Comparison of ENCODE assay signal across 23 mouse cellular contexts in genomic region chr17:47701793-47702192, GRCm38 (mm10). TPM values are rescaled to one million over a fixed set of nuclear protein-coding genes. Genes with fewer than 3 reads are reported as not detected.
DNase-seq lines count a peak whose midpoint lies in the region; ATAC-seq lines count a peak whose summit lies in the region.
"Had no signal": no experiment of that assay in that cellular context is flagged by ENCODE, and none has a peak within 500 bp of the region (broad histone marks: within the 10 kb centered on the region; RNA-seq: fewer than 3 reads in every experiment).

No protein-coding gene starts in this region.

- peaks cover 59% of the 10 kb centered on the region for H3K36me3 ChIP-seq in embryonic facial prominence, embryonic 13.5 days
- H3K36me3 ChIP-seq in embryonic facial prominence, embryonic 10.5 days (replicated peaks) = peaks cover 64% of the 10 kb centered on the region
- H3K36me3 ChIP-seq in hindbrain, embryonic 16.5 days (ENCODE audit: control insufficient read depth, insufficient read depth, low read length) = peaks cover 23% of the 10 kb centered on the region; the same call in 1 of the 2 replicates
- 0 out of 2 replicates have a peak, but pooled peaks cover 2% of the 10 kb centered on the region for H3K36me3 ChIP-seq in hindbrain, embryonic 11.5 days (ENCODE audit: control insufficient read depth, insufficient read depth, low read length)
- 0 out of 2 replicates have a peak, but pooled peaks cover 5% of the 10 kb centered on the region for H3K36me3 ChIP-seq in midbrain, embryonic 15.5 days (replicated peaks)
- peaks cover 7% of the 10 kb centered on the region; the same call in 1 of the 2 replicates for H3K36me3 ChIP-seq in midbrain, embryonic 11.5 days (ENCODE audit: control insufficient read depth, insufficient read depth, low read length)
- H3K36me3 ChIP-seq: liver, embryonic 12.5 days had no signal

- H3K4me3 ChIP-seq in embryonic facial prominence, embryonic 13.5 days = no peak overlapping the region
- no peak overlapping the region for H3K4me3 ChIP-seq in embryonic facial prominence, embryonic 10.5 days
- H3K4me3 ChIP-seq in hindbrain, embryonic 16.5 days (ENCODE audit: low read length) = no peak overlapping the region
- no peak overlapping the region for H3K4me3 ChIP-seq in hindbrain, embryonic 11.5 days (ENCODE audit: low read depth, low read length)
- no peak overlapping the region for H3K4me3 ChIP-seq in midbrain, embryonic 15.5 days
- no peak overlapping the region for H3K4me3 ChIP-seq in midbrain, embryonic 11.5 days (ENCODE audit: low read depth, low read length)
- H3K4me3 ChIP-seq: heart, embryonic 10.5 days; limb, embryonic 13.5 days; liver, embryonic 12.5 days had no signal

- no peak for DNase-seq in embryonic facial prominence, embryonic 10.5 days (ENCODE audit: low spot score)
- no peak for DNase-seq in hindbrain, embryonic 11.5 days (ENCODE audit: low spot score)
- DNase-seq in midbrain, embryonic 11.5 days (ENCODE audit: low spot score, missing footprints) = no peak
- peak; percentile 72 for DNase-seq in brain, adult 2 months (ENCODE audit: low read depth, low spot score)
- no peak for DNase-seq in adipocyte (ENCODE audit: low spot score)
- DNase-seq: adrenal gland, adult 2 months; cerebellum, adult 2 months; cerebellum, postnatal 25 days; gastrocnemius, postnatal 10 days; heart, postnatal 4 days; kidney, adult 2 months; layer of hippocampus, adult 9-11 months had no signal

- H3K27me3 ChIP-seq in embryonic facial prominence, embryonic 13.5 days = peaks cover 19% of the 10 kb centered on the region
- peaks cover 49% of the 10 kb centered on the region for H3K27me3 ChIP-seq in embryonic facial prominence, embryonic 10.5 days (replicated peaks; ENCODE audit: low read depth, poor library complexity, severe bottlenecking)
- H3K27me3 ChIP-seq in hindbrain, embryonic 16.5 days (replicated peaks; ENCODE audit: control insufficient read depth, insufficient read depth, low read length) = no peaks in the 10 kb centered on the region
- H3K27me3 ChIP-seq in hindbrain, embryonic 11.5 days (ENCODE audit: control insufficient read depth, insufficient read depth, low read length) = peaks cover 2% of the 10 kb centered on the region; the same call in 1 of the 2 replicates
- no peaks in the 10 kb centered on the region for H3K27me3 ChIP-seq in midbrain, embryonic 15.5 days (replicated peaks)
- H3K27me3 ChIP-seq in midbrain, embryonic 11.5 days (ENCODE audit: control insufficient read depth, insufficient read depth, low read length) = peaks cover 8% of the 10 kb centered on the region; the same call in 1 of the 2 replicates

- H3K4me1 ChIP-seq in embryonic facial prominence, embryonic 13.5 days = 0 out of 2 replicates have a peak, but pooled peaks cover 5% of the 10 kb centered on the region
- H3K4me1 ChIP-seq in embryonic facial prominence, embryonic 10.5 days = peaks cover 26% of the 10 kb centered on the region
- H3K4me1 ChIP-seq in hindbrain, embryonic 16.5 days (ENCODE audit: control insufficient read depth, insufficient read depth, low read depth, low read length) = no peaks in the 10 kb centered on the region
- no peaks in the 10 kb centered on the region; the same call in 1 of the 2 replicates for H3K4me1 ChIP-seq in hindbrain, embryonic 11.5 days (replicated peaks; ENCODE audit: control insufficient read depth, insufficient read depth, low read length)
- H3K4me1 ChIP-seq in midbrain, embryonic 15.5 days = 0 out of 2 replicates have a peak, but pooled peaks cover 6% of the 10 kb centered on the region
- H3K4me1 ChIP-seq in midbrain, embryonic 11.5 days (ENCODE audit: control insufficient read depth, insufficient read depth, low read length) = no peaks in the 10 kb centered on the region

- no peak overlapping the region for H3K4me2 ChIP-seq in embryonic facial prominence, embryonic 13.5 days
- H3K4me2 ChIP-seq in hindbrain, embryonic 16.5 days (ENCODE audit: low read length) = no peak overlapping the region
- H3K4me2 ChIP-seq in hindbrain, embryonic 11.5 days (replicated peaks; ENCODE audit: low read depth, low read length) = no peak overlapping the region
- H3K4me2 ChIP-seq in midbrain, embryonic 15.5 days = no peak overlapping the region
- H3K4me2 ChIP-seq in midbrain, embryonic 11.5 days = no peak overlapping the region
- H3K4me2 ChIP-seq: limb, embryonic 13.5 days; liver, embryonic 12.5 days had no signal

- peak overlapping the region; percentile 3; the same call in 1 of the 2 replicates for H3K9ac ChIP-seq in embryonic facial prominence, embryonic 13.5 days
- H3K9ac ChIP-seq in hindbrain, embryonic 16.5 days (ENCODE audit: low read depth, low read length) = no peak overlapping the region
- no peak overlapping the region for H3K9ac ChIP-seq in hindbrain, embryonic 11.5 days (ENCODE audit: low read depth, low read length)
- no peak overlapping the region for H3K9ac ChIP-seq in midbrain, embryonic 15.5 days
- no peak overlapping the region for H3K9ac ChIP-seq in midbrain, embryonic 11.5 days (ENCODE audit: low read length)
- H3K9ac ChIP-seq: limb, embryonic 13.5 days; liver, embryonic 12.5 days had no signal

- no peak for ATAC-seq in embryonic facial prominence, embryonic 13.5 days (ENCODE audit: insufficient number of reproducible peaks, insufficient read depth, low FRiP score, low TSS enrichment, low read depth)
- ATAC-seq in hindbrain, embryonic 16.5 days = peak; percentile 28; the same call in 1 of the 2 replicates
- no peak for ATAC-seq in hindbrain, embryonic 11.5 days (ENCODE audit: low FRiP score)
- ATAC-seq in midbrain, embryonic 15.5 days (replicated peaks) = peak; percentile 37; the same call in 1 of the 2 replicates
- ATAC-seq in midbrain, embryonic 11.5 days (ENCODE audit: low FRiP score) = no peak
- ATAC-seq: inflammation-experienced regulatory T-cells, adult 6 months; liver, embryonic 12.5 days had no signal

- 69% methylated on average over 9 of the region's 9 CpGs for WGBS in embryonic facial prominence, embryonic 13.5 days
- WGBS in embryonic facial prominence, embryonic 10.5 days = 81% methylated on average over 9 of the region's 9 CpGs
- 59% methylated on average over 9 of the region's 9 CpGs for WGBS in hindbrain, embryonic 16.5 days
- 80% methylated on average over 9 of the region's 9 CpGs for WGBS in hindbrain, embryonic 11.5 days
- WGBS in midbrain, embryonic 15.5 days = 71% methylated on average over 9 of the region's 9 CpGs
- WGBS in midbrain, embryonic 11.5 days = 77% methylated on average over 9 of the region's 9 CpGs

- H3K27ac ChIP-seq in embryonic facial prominence, embryonic 13.5 days = no peak overlapping the region
- no peak overlapping the region for H3K27ac ChIP-seq in embryonic facial prominence, embryonic 10.5 days (replicated peaks)
- H3K27ac ChIP-seq in hindbrain, embryonic 16.5 days (ENCODE audit: low read depth, low read length) = peak overlapping the region; percentile 40; the same call in 1 of the 2 replicates
- no peak overlapping the region for H3K27ac ChIP-seq in hindbrain, embryonic 11.5 days (ENCODE audit: low read depth, low read length)
- 0 out of 2 replicates have a peak overlapping the region, but pooled peaks have one; percentile 4 for H3K27ac ChIP-seq in midbrain, embryonic 15.5 days
- H3K27ac ChIP-seq in midbrain, embryonic 11.5 days (ENCODE audit: low read depth, low read length) = no peak overlapping the region
- H3K27ac ChIP-seq: heart, embryonic 10.5 days; kidney, postnatal 0 days; limb, embryonic 13.5 days; liver, embryonic 12.5 days; stomach, postnatal 0 days had no signal

- H3K9me3 ChIP-seq in embryonic facial prominence, embryonic 13.5 days = no peaks in the 10 kb centered on the region
- H3K9me3 ChIP-seq in embryonic facial prominence, embryonic 10.5 days = no peaks in the 10 kb centered on the region
- no peaks in the 10 kb centered on the region for H3K9me3 ChIP-seq in hindbrain, embryonic 16.5 days (ENCODE audit: control insufficient read depth, low read length)
- no peaks in the 10 kb centered on the region for H3K9me3 ChIP-seq in hindbrain, embryonic 11.5 days (ENCODE audit: control insufficient read depth, low read length)
- no peaks in the 10 kb centered on the region for H3K9me3 ChIP-seq in midbrain, embryonic 15.5 days
- H3K9me3 ChIP-seq in midbrain, embryonic 11.5 days (ENCODE audit: control insufficient read depth, low read length) = no peaks in the 10 kb centered on the region
- H3K9me3 ChIP-seq: heart, embryonic 10.5 days; limb, embryonic 13.5 days; liver, embryonic 12.5 days had no signal

RNA-seq across cellular contexts. Expression of gene Prickle4, which starts 7.3 kb away (rescaled TPM):
- polyA plus RNA-seq in embryonic facial prominence, embryonic 13.5 days (2015; fragmentation: Nextera tagmentation; extraction: Ambion mirVana) = 0.60 and 0.91 TPM in 2 replicates
- polyA plus RNA-seq in embryonic facial prominence, embryonic 10.5 days (2016; fragmentation: Nextera tagmentation; extraction: Ambion mirVana) = 0.35 TPM in 1 of 2 replicates, not detected in the other
- 0.72 and 1.6 TPM in 2 replicates for polyA plus RNA-seq in hindbrain, embryonic 16.5 days (2015; fragmentation: Nextera tagmentation; extraction: Ambion mirVana)
- 0.32 and 1.8 TPM in 2 replicates for polyA plus RNA-seq in hindbrain, embryonic 11.5 days (2014; fragmentation: Nextera tagmentation; extraction: Ambion mirVana)
- polyA plus RNA-seq in midbrain, embryonic 15.5 days (2015; fragmentation: Nextera tagmentation; extraction: Ambion mirVana) = 0.80 and 1.3 TPM in 2 replicates
- 0.72 and 2.1 TPM in 2 replicates for polyA plus RNA-seq in midbrain, embryonic 11.5 days (2014; fragmentation: Nextera tagmentation; extraction: Ambion mirVana)
- polyA plus RNA-seq: heart, embryonic 10.5 days; inflammation-experienced regulatory T-cells, adult 6 months; liver, embryonic 12.5 days had no signal

RNA-seq across cellular contexts. Expression of gene Gm21981, which starts 7.5 kb away (rescaled TPM):
- 0.39 and 0.54 TPM in 2 replicates for polyA plus RNA-seq in embryonic facial prominence, embryonic 13.5 days (2015; fragmentation: Nextera tagmentation; extraction: Ambion mirVana)
- polyA plus RNA-seq in embryonic facial prominence, embryonic 10.5 days (2016; fragmentation: Nextera tagmentation; extraction: Ambion mirVana) = 0.21 and 0.24 TPM in 2 replicates
- polyA plus RNA-seq in hindbrain, embryonic 16.5 days (2015; fragmentation: Nextera tagmentation; extraction: Ambion mirVana) = 1.4 TPM in 2 replicates
- polyA plus RNA-seq in hindbrain, embryonic 11.5 days (2014; fragmentation: Nextera tagmentation; extraction: Ambion mirVana) = 1.4 and 2.1 TPM in 2 replicates
- polyA plus RNA-seq in midbrain, embryonic 15.5 days (2015; fragmentation: Nextera tagmentation; extraction: Ambion mirVana) = 0.79 and 1.0 TPM in 2 replicates
- polyA plus RNA-seq in midbrain, embryonic 11.5 days (2014; fragmentation: Nextera tagmentation; extraction: Ambion mirVana) = 1.7 and 2.3 TPM in 2 replicates
- polyA plus RNA-seq: inflammation-experienced regulatory T-cells, adult 6 months; stomach, postnatal 0 days had no signal

RNA-seq across cellular contexts. Expression of gene Frs3, which starts 13.0 kb away (rescaled TPM):
- polyA plus RNA-seq in embryonic facial prominence, embryonic 13.5 days (2015; fragmentation: Nextera tagmentation; extraction: Ambion mirVana) = 7.5 TPM in 2 replicates
- polyA plus RNA-seq in embryonic facial prominence, embryonic 10.5 days (2016; fragmentation: Nextera tagmentation; extraction: Ambion mirVana) = 7.3 and 8.3 TPM in 2 replicates
- 55.7 and 58.1 TPM in 2 replicates for polyA plus RNA-seq in hindbrain, embryonic 16.5 days (2015; fragmentation: Nextera tagmentation; extraction: Ambion mirVana)
- 7.9 and 8.6 TPM in 2 replicates for polyA plus RNA-seq in hindbrain, embryonic 11.5 days (2014; fragmentation: Nextera tagmentation; extraction: Ambion mirVana)
- 46.7 and 49.0 TPM in 2 replicates for polyA plus RNA-seq in midbrain, embryonic 15.5 days (2015; fragmentation: Nextera tagmentation; extraction: Ambion mirVana)
- polyA plus RNA-seq in midbrain, embryonic 11.5 days (2014; fragmentation: Nextera tagmentation; extraction: Ambion mirVana) = 7.0 and 9.3 TPM in 2 replicates
- polyA plus RNA-seq: inflammation-experienced regulatory T-cells, adult 6 months had no signal

RNA-seq across cellular contexts. Expression of gene Tomm6, which starts 13.6 kb away (rescaled TPM):
- 412 and 418 TPM in 2 replicates for polyA plus RNA-seq in embryonic facial prominence, embryonic 13.5 days (2015; fragmentation: Nextera tagmentation; extraction: Ambion mirVana)
- polyA plus RNA-seq in embryonic facial prominence, embryonic 10.5 days (2016; fragmentation: Nextera tagmentation; extraction: Ambion mirVana) = 378 and 379 TPM in 2 replicates
- 264 and 286 TPM in 2 replicates for polyA plus RNA-seq in hindbrain, embryonic 16.5 days (2015; fragmentation: Nextera tagmentation; extraction: Ambion mirVana)
- 370 and 375 TPM in 2 replicates for polyA plus RNA-seq in hindbrain, embryonic 11.5 days (2014; fragmentation: Nextera tagmentation; extraction: Ambion mirVana)
- polyA plus RNA-seq in midbrain, embryonic 15.5 days (2015; fragmentation: Nextera tagmentation; extraction: Ambion mirVana) = 242 and 256 TPM in 2 replicates
- 359 and 375 TPM in 2 replicates for polyA plus RNA-seq in midbrain, embryonic 11.5 days (2014; fragmentation: Nextera tagmentation; extraction: Ambion mirVana)

RNA-seq across cellular contexts. Expression of gene Pgc, which starts 24.8 kb away (rescaled TPM):
- not detected in 2 replicates for polyA plus RNA-seq in embryonic facial prominence, embryonic 13.5 days (2015; fragmentation: Nextera tagmentation; extraction: Ambion mirVana)
- polyA plus RNA-seq in embryonic facial prominence, embryonic 10.5 days (2016; fragmentation: Nextera tagmentation; extraction: Ambion mirVana) = 0.10 TPM in 1 of 2 replicates, not detected in the other
- 0.11 TPM in 1 of 2 replicates, not detected in the other for polyA plus RNA-seq in hindbrain, embryonic 16.5 days (2015; fragmentation: Nextera tagmentation; extraction: Ambion mirVana)
- not detected in 2 replicates for polyA plus RNA-seq in hindbrain, embryonic 11.5 days (2014; fragmentation: Nextera tagmentation; extraction: Ambion mirVana)
- polyA plus RNA-seq in midbrain, embryonic 15.5 days (2015; fragmentation: Nextera tagmentation; extraction: Ambion mirVana) = not detected in 2 replicates
- not detected in 2 replicates for polyA plus RNA-seq in midbrain, embryonic 11.5 days (2014; fragmentation: Nextera tagmentation; extraction: Ambion mirVana)
- polyA plus RNA-seq: embryonic facial prominence, embryonic 14.5 days; inflammation-experienced regulatory T-cells, adult 6 months; liver, embryonic 12.5 days; urinary bladder, adult 2 months had no signal

Comparison
In these comparisons a context has a peak if more than half of its experiments do, and no peak if none do; other contexts are left out.
1. ATAC-seq: peak in hindbrain, embryonic 16.5 days (single experiment) and midbrain, embryonic 15.5 days (single experiment); none in embryonic facial prominence, embryonic 13.5 days (single experiment), hindbrain, embryonic 11.5 days (single experiment) and midbrain, embryonic 11.5 days (single experiment).
2. H3K27ac ChIP-seq: peak in hindbrain, embryonic 16.5 days (single experiment) and midbrain, embryonic 15.5 days (single experiment); none in embryonic facial prominence, embryonic 13.5 days (single experiment), embryonic facial prominence, embryonic 10.5 days (single experiment), hindbrain, embryonic 11.5 days (single experiment) and midbrain, embryonic 11.5 days (single experiment).